18 mouse cellular contexts compared by ENCODE assay signal in the genomic region with DNA sequence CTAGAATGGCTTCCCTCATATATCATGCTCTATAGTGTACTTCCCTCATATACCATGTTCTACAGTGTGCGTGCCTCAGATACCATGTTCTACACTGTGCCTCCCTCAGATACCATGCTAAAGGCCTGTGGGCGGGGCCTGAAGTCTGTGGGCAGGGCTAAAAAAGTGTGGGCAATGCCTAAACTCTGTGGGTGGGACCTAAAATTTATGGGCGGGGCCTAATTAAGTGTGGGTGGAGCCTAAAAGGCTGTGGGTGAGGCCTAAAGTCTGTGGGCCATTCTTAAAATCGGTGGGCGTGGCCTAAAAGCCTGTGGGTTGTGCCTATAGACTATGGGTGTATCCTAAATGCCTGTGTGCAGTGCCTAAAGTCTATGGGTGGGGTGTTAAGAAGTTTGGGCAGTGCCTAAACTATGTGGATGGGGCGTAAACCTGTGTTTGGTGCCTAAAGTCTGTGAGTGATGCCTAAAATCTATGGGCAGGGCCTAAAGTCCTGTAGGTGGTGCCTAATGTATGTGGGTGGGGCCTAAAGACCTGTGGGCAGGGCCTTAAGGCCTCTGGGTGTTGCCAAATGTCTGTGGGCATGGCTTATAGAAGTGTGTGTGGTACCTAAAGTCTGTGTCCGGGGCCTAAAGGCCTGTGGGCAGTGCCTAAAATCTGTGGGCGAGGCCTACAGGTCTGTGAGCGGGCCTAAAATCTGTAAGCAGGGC. TPM values are rescaled to one million over a fixed set of nuclear protein-coding genes. Genes with fewer than 3 reads are reported as not detected.
A peak's percentile ranks its signal among the peaks of the same experiment; 100 is the strongest.
DNase-seq lines count a peak whose midpoint lies in the region; ATAC-seq and TF ChIP-seq lines count a peak whose summit lies in the region.
"Had no signal": no experiment of that assay in that cellular context is flagged by ENCODE, and none has a peak within 500 bp of the region (broad histone marks: within the 10 kb centered on the region; RNA-seq: fewer than 3 reads in every experiment).

No protein-coding gene starts in this region.

- no peak overlapping the region for H3K4me2 ChIP-seq in liver, embryonic 14.5 days (ENCODE audit: low read depth)
- H3K4me2 ChIP-seq: embryonic facial prominence, embryonic 13.5 days; hindbrain, embryonic 12.5 days; intestine, embryonic 15.5 days; neural tube, embryonic 12.5 days had no signal

- no peaks in the 10 kb centered on the region for H3K9me3 ChIP-seq in liver, embryonic 14.5 days (ENCODE audit: control insufficient read depth, low read length)
- H3K9me3 ChIP-seq: G1E; intestine, embryonic 15.5 days; neural tube, embryonic 12.5 days had no signal

- no peak for TF ChIP-seq EP300 in liver, embryonic 14.5 days (IDR thresholded peaks at IDR 0.05; ENCODE audit: low read depth)

- no peak overlapping the region for H3K27ac ChIP-seq in liver, embryonic 14.5 days
- H3K27ac ChIP-seq: embryonic facial prominence, embryonic 13.5 days; hindbrain, embryonic 12.5 days; intestine, embryonic 15.5 days; neural tube, embryonic 12.5 days had no signal

- no peaks in the 10 kb centered on the region for H3K27me3 ChIP-seq in liver, embryonic 14.5 days (ENCODE audit: control insufficient read depth, insufficient read depth, low read length)
- H3K27me3 ChIP-seq: embryonic facial prominence, embryonic 13.5 days; hindbrain, embryonic 12.5 days; intestine, embryonic 15.5 days; neural tube, embryonic 12.5 days had no signal

- H3K36me3 ChIP-seq in liver, embryonic 14.5 days (replicated peaks; ENCODE audit: control insufficient read depth, insufficient read depth, low read depth), result no peaks in the 10 kb centered on the region

- no peak overlapping the region for H3K4me3 ChIP-seq in liver, embryonic 14.5 days (ENCODE audit: insufficient read depth in 1 of 2, low read depth in 2 of 2, low read length in 2 of 2)
- H3K4me3 ChIP-seq: embryonic facial prominence, embryonic 13.5 days; hindbrain, embryonic 12.5 days; intestine, embryonic 15.5 days; neural tube, embryonic 12.5 days had no signal

- WGBS in liver, embryonic 14.5 days (ENCODE audit: insufficient replicate concordance), result 78% methylated on average over 9 of the region's 9 CpGs

- H3K4me1 ChIP-seq in liver, embryonic 14.5 days (replicated peaks; ENCODE audit: control insufficient read depth in 2 of 2, insufficient read depth in 2 of 2, low read length in 1 of 2), result no peaks in the 10 kb centered on the region
- H3K4me1 ChIP-seq: embryonic facial prominence, embryonic 13.5 days; hindbrain, embryonic 12.5 days; intestine, embryonic 15.5 days; neural tube, embryonic 12.5 days had no signal

- no peak overlapping the region for H3K9ac ChIP-seq in liver, embryonic 14.5 days (replicated peaks)
- H3K9ac ChIP-seq: embryonic facial prominence, embryonic 13.5 days; hindbrain, embryonic 12.5 days; intestine, embryonic 15.5 days; neural tube, embryonic 12.5 days had no signal

- TF ChIP-seq CTCF in liver, embryonic 14.5 days (IDR thresholded peaks at IDR 0.05; ENCODE audit: low read depth), result no peak

- DNase-seq in heart, adult 11 months, result peak; percentile 84
- DNase-seq in heart, postnatal 4 days, result no peak
- peak; percentile 16 for DNase-seq in thymus, postnatal 14 days
- no peak for DNase-seq in thymus, postnatal 10 days (ENCODE audit: low spot score in 2 of 2)
- DNase-seq in liver, embryonic 14.5 days (ENCODE audit: low read depth in 3 of 3, low spot score in 3 of 3), result no peak
- no peak for DNase-seq in left cerebral cortex, adult 8-10 months (ENCODE audit: low spot score in 2 of 2)
- DNase-seq: adrenal gland, adult 8-10 months; gastrocnemius, postnatal 10 days; layer of hippocampus, postnatal 36 days; lung, adult 18-20 months; midbrain, embryonic 14.5 days; right cerebral cortex, postnatal 25 days had no signal

- ATAC-seq in liver, embryonic 14.5 days (ENCODE audit: insufficient read depth), result peak; percentile 11; the same call in 1 of the 2 replicates
- ATAC-seq in monocyte, adult 5-6 weeks (replicated peaks; ENCODE audit: insufficient number of reproducible peaks, low FRiP score, low TSS enrichment, poor library complexity, severe bottlenecking), result no peak
- ATAC-seq: intestine, embryonic 15.5 days had no signal

RNA-seq across cellular contexts. Expression of gene Scaf8, which starts 39.5 kb away (rescaled TPM):
- total RNA-seq in heart, postnatal 4 days (2021), result 10 to 100 TPM; 51.2 to 51.3 TPM
- polyA plus RNA-seq in liver, embryonic 14.5 days (2012; rRNA removed), result 7.4 and 10.1 TPM in 2 replicates
- 8.2 and 8.8 TPM in 2 replicates for polyA plus RNA-seq in liver, embryonic 14.5 days (2014; fragmentation: Nextera tagmentation; extraction: Ambion mirVana)
- total RNA-seq in monocyte, adult 5-6 weeks (2017), result 49.7 to 91.4 TPM (median 50.3 TPM) in 3 replicates
- total RNA-seq in left cerebral cortex, adult 8-10 months (2022), result 10 to 100 TPM; 57.1 to 64.2 (median 58.7) TPM

Comparison
In these comparisons a context has a peak if more than half of its experiments do, and no peak if none do; other contexts are left out.
1. DNase-seq: peak in heart, adult 11 months (single experiment) and thymus, postnatal 14 days (single experiment); none in heart, postnatal 4 days (single experiment), thymus, postnatal 10 days (0 of 2), liver, embryonic 14.5 days (0 of 3) and left cerebral cortex, adult 8-10 months (0 of 2).